Mouse (Mus musculus): Measurements from ENCODE around the gene 1700025G04Rik. TPM values are rescaled to one million over a fixed set of nuclear protein-coding genes. Genes with fewer than 3 reads are reported as not detected.

1700025G04Rik gene
- polyA plus RNA-seq, 1 experiment from 2014 or later, result 45.1 TPM

DNA sequence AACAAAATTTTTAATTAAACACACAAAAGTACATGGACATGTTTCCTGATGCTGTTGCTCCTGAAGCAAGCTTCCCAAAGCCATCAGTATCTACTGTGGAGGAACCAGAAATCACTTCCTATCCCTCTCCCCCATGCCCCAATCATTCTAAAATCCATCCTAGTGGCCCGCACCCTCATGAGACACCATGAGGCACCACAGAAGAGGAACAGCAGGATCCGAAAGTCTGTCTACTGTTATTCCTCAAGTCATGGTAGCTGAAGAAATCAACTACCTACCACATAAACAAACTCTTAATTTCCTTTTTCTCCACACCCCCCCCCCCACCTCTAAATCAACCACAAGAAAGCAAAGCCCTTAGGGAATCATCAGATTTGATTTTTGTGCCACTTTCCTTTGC is 46.5 kb downstream of the 1700025G04Rik start:
- no peak for ATAC-seq (ENCODE audit: low read depth)
- Histone ChIP-seq H3K27ac (replicated peaks) (no peak overlapping the region), H3K4me2 (no peak overlapping the region), H3K9me3 (no peaks in the 10 kb centered on the region), H3K9ac (no peak overlapping the region), H3K4me3 (no peak overlapping the region), H3K27me3 (no peaks in the 10 kb centered on the region), H3K36me3 (no peaks in the 10 kb centered on the region), H3K4me1 (replicated peaks) (peaks cover 48% of the 10 kb centered on the region)
- 94% methylated on average over 2 of the region's 2 CpGs for WGBS

DNA sequence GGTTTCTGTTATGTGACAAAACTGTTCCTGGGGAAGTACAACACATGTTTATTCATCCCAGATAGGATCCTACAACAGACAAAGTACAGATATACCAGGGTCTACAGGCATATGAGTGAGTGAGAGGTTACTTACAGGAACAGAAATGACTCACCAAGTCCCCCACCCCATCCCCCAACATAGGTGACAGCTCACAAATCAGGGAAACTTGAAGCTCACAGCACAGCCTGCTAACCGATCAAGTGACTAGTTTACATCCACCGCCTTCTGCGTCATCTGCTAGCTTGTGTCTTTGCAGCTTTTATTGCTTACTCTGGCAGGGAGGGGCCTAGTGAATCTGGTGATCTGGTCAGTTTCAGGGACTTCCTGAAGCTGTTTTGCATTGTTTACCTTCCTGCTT is 47.5 kb downstream of the 1700025G04Rik start:
- Histone ChIP-seq H3K9me3 (no peaks in the 10 kb centered on the region), H3K27me3 (no peaks in the 10 kb centered on the region), H3K4me2 (no peak overlapping the region), H3K9ac (no peak overlapping the region), H3K36me3 (no peaks in the 10 kb centered on the region), H3K4me1 (replicated peaks) (peaks cover 50% of the 10 kb centered on the region), H3K27ac (replicated peaks) (no peak overlapping the region), H3K4me3 (no peak overlapping the region)
- no peak for ATAC-seq (ENCODE audit: low read depth)
- WGBS, result 58% methylated on average over 3 of the region's 3 CpGs

DNA sequence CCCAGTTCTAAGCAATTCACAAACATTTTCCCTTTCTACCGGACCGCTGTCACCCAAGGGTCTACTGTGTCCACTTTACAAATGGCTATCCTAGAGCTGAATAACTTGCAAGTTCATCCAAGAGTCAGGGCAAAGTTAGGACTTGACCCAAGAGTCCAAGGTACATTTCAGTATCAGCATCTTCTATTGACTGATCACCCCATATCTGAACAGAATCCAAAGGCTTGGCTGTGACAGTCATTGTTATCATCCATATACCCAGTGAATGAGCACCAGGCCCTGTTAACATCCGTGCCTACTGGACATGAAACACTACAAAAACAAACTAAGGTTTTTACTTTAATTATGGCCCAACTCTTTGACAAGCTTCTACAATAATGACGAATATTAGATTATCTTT is 48.9 kb downstream of the 1700025G04Rik start:
- H3K4me3 ChIP-seq, result no peak overlapping the region
- 84% methylated on average over 4 of the region's 4 CpGs for WGBS
- no peak overlapping the region for H3K27ac ChIP-seq (replicated peaks)
- H3K4me1 ChIP-seq (replicated peaks), result peaks cover 50% of the 10 kb centered on the region
- no peaks in the 10 kb centered on the region for H3K9me3 ChIP-seq
- ATAC-seq (ENCODE audit: low read depth), result no peak
- H3K4me2 ChIP-seq, result no peak overlapping the region
- no peak overlapping the region for H3K9ac ChIP-seq
- no peaks in the 10 kb centered on the region for H3K36me3 ChIP-seq
- no peaks in the 10 kb centered on the region for H3K27me3 ChIP-seq

DNA sequence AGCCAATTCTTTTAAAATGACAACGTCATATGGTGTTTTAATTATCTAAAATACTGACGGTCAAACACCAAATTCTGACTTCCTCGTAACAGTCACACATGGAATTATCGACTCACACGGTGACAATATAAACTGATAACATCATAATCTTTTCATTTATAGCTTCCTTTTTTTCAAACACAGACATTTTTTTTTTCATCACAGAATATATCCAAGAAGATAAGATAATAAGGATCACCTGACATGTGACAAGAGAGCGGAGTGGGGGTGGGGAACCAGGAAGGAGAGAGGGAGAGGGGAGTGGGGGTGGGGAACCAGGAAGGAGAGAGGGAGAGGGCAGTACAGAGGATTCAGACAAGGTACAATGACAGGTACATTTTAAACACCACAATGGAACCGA is 49.9 kb downstream of the 1700025G04Rik start:
- H3K4me2 ChIP-seq, result no peak overlapping the region
- H3K9ac ChIP-seq, result no peak overlapping the region
- ATAC-seq (ENCODE audit: low read depth), result no peak
- no peak overlapping the region for H3K4me3 ChIP-seq
- no peak overlapping the region for H3K27ac ChIP-seq (replicated peaks)
- WGBS, result 83% methylated on average over 7 of the region's 7 CpGs
- H3K27me3 ChIP-seq, result no peaks in the 10 kb centered on the region
- no peaks in the 10 kb centered on the region for H3K9me3 ChIP-seq
- H3K36me3 ChIP-seq, result no peaks in the 10 kb centered on the region
- H3K4me1 ChIP-seq (replicated peaks), result peaks cover 54% of the 10 kb centered on the region

DNA sequence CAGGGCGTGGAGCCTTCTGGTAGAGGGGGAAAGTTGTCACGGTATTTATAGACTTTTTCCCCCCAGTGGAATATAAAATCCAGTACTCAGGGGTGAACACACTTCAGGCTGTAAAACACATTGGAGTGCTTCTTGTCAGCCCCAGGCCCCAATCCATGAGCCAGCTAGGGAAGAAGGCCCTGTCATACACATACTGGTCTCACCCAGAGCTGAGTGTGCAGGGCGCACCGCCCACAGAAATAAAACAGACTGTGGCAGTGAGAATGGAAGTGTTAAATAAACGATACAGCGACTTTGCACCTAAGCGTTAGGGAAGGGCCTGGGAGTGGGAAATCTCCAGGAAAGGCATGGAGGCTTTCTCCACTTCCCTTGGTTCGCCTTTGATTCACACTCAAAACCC is 50.3 kb downstream of the 1700025G04Rik start:
- no peak overlapping the region for H3K4me2 ChIP-seq
- no peaks in the 10 kb centered on the region for H3K36me3 ChIP-seq
- no peak overlapping the region for H3K4me3 ChIP-seq
- H3K27me3 ChIP-seq, result no peaks in the 10 kb centered on the region
- H3K9me3 ChIP-seq, result no peaks in the 10 kb centered on the region
- no peak overlapping the region for H3K9ac ChIP-seq
- H3K4me1 ChIP-seq (replicated peaks), result peaks cover 57% of the 10 kb centered on the region
- 66% methylated on average over 8 of the region's 8 CpGs for WGBS
- no peak for ATAC-seq (ENCODE audit: low read depth)
- H3K27ac ChIP-seq (replicated peaks), result no peak overlapping the region

DNA sequence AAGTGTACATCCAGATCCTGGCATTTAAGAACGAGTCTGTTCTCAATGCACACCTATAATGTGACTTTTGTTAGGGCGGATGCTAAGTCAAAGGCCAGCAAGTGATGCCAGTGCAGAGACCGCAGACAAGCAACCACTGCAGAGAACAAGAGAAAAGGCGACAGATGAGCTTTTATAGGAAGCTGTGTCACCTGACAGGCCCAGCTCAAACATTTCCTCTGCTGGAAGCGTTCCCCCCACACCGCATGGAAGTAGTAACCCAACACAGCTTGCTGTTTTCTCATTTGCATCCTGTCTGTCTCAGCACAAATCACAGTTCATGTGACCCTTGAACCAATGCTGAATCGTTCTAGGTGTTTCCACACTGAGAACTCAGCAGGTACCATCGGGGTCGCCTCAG is 51.8 kb downstream of the 1700025G04Rik start:
- no peak overlapping the region for H3K4me3 ChIP-seq
- no peaks in the 10 kb centered on the region for H3K9me3 ChIP-seq

DNA sequence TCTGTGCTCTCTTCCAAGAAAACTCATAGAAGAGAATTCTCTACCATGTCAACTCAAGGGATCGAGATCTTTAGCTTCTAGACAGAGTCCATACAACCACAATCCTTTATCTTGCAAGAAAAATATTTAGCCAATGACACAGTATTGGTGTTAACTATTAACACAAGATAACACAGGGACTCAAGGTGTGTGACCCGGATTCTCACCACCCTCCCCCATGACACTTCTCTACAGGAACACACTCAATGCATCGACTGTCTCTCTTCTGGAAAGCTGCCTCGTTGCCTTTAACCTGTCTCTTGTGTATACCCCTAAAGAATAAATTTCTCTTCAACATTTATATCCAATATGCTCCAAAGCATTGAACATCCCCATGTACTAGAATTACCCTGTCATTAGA is 52.3 kb downstream of the 1700025G04Rik start:
- Histone ChIP-seq H3K4me1 (replicated peaks) (peaks cover 57% of the 10 kb centered on the region), H3K9me3 (no peaks in the 10 kb centered on the region), H3K27me3 (no peaks in the 10 kb centered on the region), H3K9ac (no peak overlapping the region), H3K36me3 (peaks cover 3% of the 10 kb centered on the region; the same call in 1 of the 2 replicates), H3K27ac (replicated peaks) (no peak overlapping the region), H3K4me3 (no peak overlapping the region), H3K4me2 (no peak overlapping the region)
- ATAC-seq (ENCODE audit: low read depth), result no peak
- WGBS, result 62% methylated on average over 4 of the region's 4 CpGs

More for the DNA sequence above, 51.8 kb downstream of the 1700025G04Rik start:
- Histone ChIP-seq H3K9ac (no peak overlapping the region), H3K4me2 (no peak overlapping the region), H3K36me3 (no peaks in the 10 kb centered on the region), H3K4me1 (replicated peaks) (peaks cover 57% of the 10 kb centered on the region), H3K27ac (replicated peaks) (no peak overlapping the region), H3K27me3 (no peaks in the 10 kb centered on the region)
- ATAC-seq (ENCODE audit: low read depth), result no peak
- 55% methylated on average over 9 of the region's 9 CpGs for WGBS

DNA sequence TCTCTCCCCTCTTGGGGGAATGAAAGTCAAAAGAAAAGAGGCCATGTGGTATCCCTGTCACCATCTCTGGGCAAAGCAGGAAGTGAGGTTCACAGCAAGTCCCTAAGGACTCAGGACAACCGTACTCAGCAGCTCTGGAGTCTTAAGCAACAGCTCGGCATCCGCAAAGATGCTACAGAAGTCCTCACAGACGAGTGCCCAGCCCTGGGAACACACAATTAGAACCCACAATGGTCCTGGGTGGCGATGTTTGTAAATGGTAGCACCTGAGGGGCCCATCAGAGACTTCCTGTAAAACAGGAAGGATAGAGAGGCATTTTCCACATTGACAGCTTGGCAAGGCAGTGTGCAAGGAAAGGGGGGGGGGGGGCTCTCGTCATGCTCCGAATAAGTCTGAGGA is 55.2 kb downstream of the 1700025G04Rik start:
- no peaks in the 10 kb centered on the region for H3K27me3 ChIP-seq
- no peaks in the 10 kb centered on the region for H3K9me3 ChIP-seq
- peaks cover 42% of the 10 kb centered on the region for H3K4me1 ChIP-seq (replicated peaks)
- peaks cover 3% of the 10 kb centered on the region; the same call in 1 of the 2 replicates for H3K36me3 ChIP-seq
- no peak overlapping the region for H3K4me2 ChIP-seq
- no peak for ATAC-seq (ENCODE audit: low read depth)
- no peak overlapping the region for H3K9ac ChIP-seq
- no peak overlapping the region for H3K4me3 ChIP-seq
- H3K27ac ChIP-seq (replicated peaks), result no peak overlapping the region
- WGBS, result 71% methylated on average over 7 of the region's 7 CpGs

DNA sequence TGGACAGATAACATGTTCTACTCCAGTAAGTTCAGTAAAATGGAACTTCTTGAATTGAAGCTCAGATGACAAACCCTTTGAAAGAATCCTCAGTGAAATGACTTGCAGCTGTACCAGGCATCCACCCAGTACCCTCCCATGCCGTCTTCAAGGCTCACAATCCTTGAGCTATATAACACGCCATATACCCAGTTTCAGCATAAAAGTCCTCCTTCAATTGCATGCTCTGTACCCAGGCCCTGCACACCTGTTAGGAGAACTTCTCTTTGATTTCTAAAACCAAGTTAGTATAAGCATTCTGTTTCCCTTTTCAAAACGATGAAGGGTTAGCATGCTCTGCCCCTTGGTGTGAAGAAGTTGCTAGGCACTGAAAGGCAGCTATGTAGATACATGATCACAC is 56.2 kb downstream of the 1700025G04Rik start:
- peaks cover 3% of the 10 kb centered on the region; the same call in 1 of the 2 replicates for H3K36me3 ChIP-seq
- H3K4me1 ChIP-seq (replicated peaks), result peaks cover 36% of the 10 kb centered on the region
- H3K9me3 ChIP-seq, result no peaks in the 10 kb centered on the region
- no peak for ATAC-seq (ENCODE audit: low read depth)
- no peaks in the 10 kb centered on the region for H3K27me3 ChIP-seq
- WGBS, result 81% methylated on average over 3 of the region's 3 CpGs
- no peak overlapping the region for H3K4me2 ChIP-seq
- H3K4me3 ChIP-seq, result no peak overlapping the region
- H3K27ac ChIP-seq (replicated peaks), result no peak overlapping the region
- no peak overlapping the region for H3K9ac ChIP-seq

DNA sequence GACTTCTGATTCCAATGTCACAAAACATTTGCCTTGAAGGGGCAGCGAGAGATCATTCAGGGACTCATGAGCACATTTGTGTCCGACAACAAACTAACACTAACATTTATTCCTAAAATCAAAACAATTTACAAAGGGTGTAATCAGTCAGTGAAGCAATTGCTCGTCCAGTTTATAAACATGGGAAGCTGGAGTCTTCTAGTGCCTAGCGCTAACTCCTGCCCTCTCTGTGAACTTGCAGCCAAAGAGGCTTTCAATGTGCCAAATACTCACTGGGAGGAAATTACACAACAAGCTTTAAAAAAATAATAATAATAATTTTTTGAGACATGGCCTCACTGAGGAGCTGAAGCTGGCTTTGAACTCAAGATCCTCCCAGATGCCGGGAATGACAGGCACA is 57.8 kb downstream of the 1700025G04Rik start:
- Histone ChIP-seq H3K4me1 (replicated peaks) (peaks cover 22% of the 10 kb centered on the region), H3K4me2 (no peak overlapping the region), H3K27ac (replicated peaks) (no peak overlapping the region), H3K9me3 (no peaks in the 10 kb centered on the region), H3K9ac (no peak overlapping the region), H3K4me3 (no peak overlapping the region), H3K36me3 (peaks cover 3% of the 10 kb centered on the region; the same call in 1 of the 2 replicates), H3K27me3 (no peaks in the 10 kb centered on the region)
- ATAC-seq (ENCODE audit: low read depth), result no peak
- WGBS, result 90% methylated on average over 5 of the region's 5 CpGs

DNA sequence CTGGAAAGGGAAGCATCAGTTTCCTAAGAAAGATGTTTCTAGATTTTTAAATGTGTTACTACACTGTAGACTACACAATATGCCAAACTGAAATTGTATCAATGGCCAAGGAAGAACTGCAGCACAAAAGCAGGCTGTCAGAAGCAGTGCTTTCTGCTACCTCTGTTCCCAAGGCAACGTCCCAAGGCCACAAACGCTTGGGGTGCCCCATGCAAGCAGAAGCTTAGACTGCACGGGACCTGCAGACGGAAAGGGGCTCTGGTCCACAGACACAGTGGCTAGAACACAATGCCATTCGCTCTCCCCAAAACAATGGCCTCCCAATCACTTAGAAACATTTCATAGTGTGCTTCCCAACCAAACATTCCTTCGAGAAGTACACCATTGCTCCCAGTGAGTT is 59.4 kb downstream of the 1700025G04Rik start:
- Histone ChIP-seq H3K4me1 (replicated peaks) (peaks cover 14% of the 10 kb centered on the region), H3K4me3 (no peak overlapping the region), H3K9me3 (no peaks in the 10 kb centered on the region), H3K4me2 (no peak overlapping the region), H3K36me3 (peaks cover 3% of the 10 kb centered on the region; the same call in 1 of the 2 replicates), H3K9ac (no peak overlapping the region), H3K27me3 (no peaks in the 10 kb centered on the region), H3K27ac (replicated peaks) (no peak overlapping the region)
- WGBS, result 15% methylated on average over 6 of the region's 6 CpGs
- ATAC-seq (ENCODE audit: low read depth), result no peak

DNA sequence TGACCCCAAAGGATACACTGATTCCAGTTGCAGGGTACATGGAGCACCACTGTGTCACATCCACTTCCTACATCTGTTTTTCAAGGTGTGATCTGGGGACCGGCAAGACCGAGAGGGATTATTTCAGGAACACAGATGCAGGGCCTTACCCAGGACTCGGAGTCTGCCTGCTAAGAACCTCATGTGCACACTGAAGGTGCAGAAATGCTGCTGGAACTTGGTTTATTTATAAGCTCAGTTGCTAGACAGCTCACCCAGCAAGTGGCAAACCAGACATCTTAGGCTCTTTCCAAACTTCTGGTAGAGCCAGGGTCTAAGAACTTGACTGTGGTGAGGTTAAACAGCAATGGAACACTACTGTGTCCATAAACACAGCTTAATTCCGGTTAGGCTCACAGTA is 61.2 kb downstream of the 1700025G04Rik start:
- Histone ChIP-seq H3K36me3 (peaks cover 3% of the 10 kb centered on the region; the same call in 1 of the 2 replicates), H3K27ac (replicated peaks) (no peak overlapping the region), H3K4me3 (no peak overlapping the region), H3K4me2 (no peak overlapping the region), H3K27me3 (no peaks in the 10 kb centered on the region), H3K9me3 (no peaks in the 10 kb centered on the region), H3K9ac (no peak overlapping the region), H3K4me1 (replicated peaks) (peaks cover 7% of the 10 kb centered on the region; the same call in 1 of the 2 replicates)
- 92% methylated on average over 4 of the region's 4 CpGs for WGBS
- no peak for ATAC-seq (ENCODE audit: low read depth)

DNA sequence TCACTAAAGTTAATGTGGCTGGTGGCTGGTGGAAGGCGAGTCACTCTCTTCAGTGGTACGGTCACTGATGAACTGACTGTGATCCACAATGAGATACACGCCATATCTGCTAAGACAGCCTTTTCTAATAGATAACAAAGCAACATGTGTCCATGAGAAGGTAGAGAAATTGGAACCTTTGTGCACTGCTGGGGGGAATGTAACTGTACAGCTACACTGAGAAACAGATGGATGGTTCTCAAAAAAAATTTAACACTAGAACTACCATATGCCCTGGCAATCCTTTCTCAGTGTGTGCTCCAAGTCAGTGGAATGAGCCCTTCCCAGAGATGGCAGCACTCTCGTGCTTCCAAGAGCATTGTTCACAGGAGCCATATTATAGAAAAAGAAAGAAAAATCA is 63.2 kb downstream of the 1700025G04Rik start:
- WGBS, result 90% methylated on average over 4 of the region's 4 CpGs
- Histone ChIP-seq H3K4me2 (no peak overlapping the region), H3K4me1 (replicated peaks) (peaks cover 7% of the 10 kb centered on the region; the same call in 1 of the 2 replicates), H3K9ac (no peak overlapping the region), H3K27ac (replicated peaks) (no peak overlapping the region), H3K27me3 (no peaks in the 10 kb centered on the region), H3K4me3 (no peak overlapping the region), H3K36me3 (no peaks in the 10 kb centered on the region), H3K9me3 (no peaks in the 10 kb centered on the region)
- no peak for ATAC-seq (ENCODE audit: low read depth)
